Mouse (Mus musculus): ENCODE data around the gene Kansl2. TPM values are rescaled to one million over a fixed set of nuclear protein-coding genes. Genes with fewer than 3 reads are reported as not detected.
"Not testable (repeated sequence)": the region's sequence is repeated elsewhere in the genome, so short reads cannot be mapped to it uniquely, and the experiment has no call there.

Kansl2 gene
- total and polyA plus RNA-seq, 3 experiments, result 59.6 to 125 (median 103) TPM

- no peak overlapping the region for H3K27ac ChIP-seq (ENCODE audit: insufficient read depth, low read depth)
- H3K79me2 ChIP-seq (replicated peaks; ENCODE audit: control insufficient read depth, extremely low read depth, insufficient read depth, poor library complexity, severe bottlenecking), result no peaks in the 10 kb centered on the region
- no peak overlapping the region for H3K9ac ChIP-seq (ENCODE audit: insufficient read depth, low read depth)
- in situ Hi-C loops (cut with MboI; ENCODE audit: low pct_ligation_motif_present, low pct_unique_long_range_greater_than_20kb, low sequenced_read_pairs), result loop anchor here (5.0 kb wide), 1 partner anchor 103 kb away; no protein-coding TSS in a partner anchor
- peak; percentile 64 for DNase-seq (ENCODE audit: extremely low read depth)
- peak; percentile 85 for TF ChIP-seq MAX (IDR thresholded peaks at IDR 0.05; ENCODE audit: low read length)
- no peak for TF ChIP-seq POLR2A (IDR thresholded peaks at IDR 0.05; ENCODE audit: low read depth, low read length)
- 0 out of 2 replicates have a peak, but pooled peaks have one; percentile 30 for TF ChIP-seq EP300 (IDR thresholded peaks at IDR 0.05; ENCODE audit: low read length)
- 0 out of 2 replicates have a peak, but pooled peaks have one; percentile 15 for TF ChIP-seq NRF1 (IDR thresholded peaks at IDR 0.05; ENCODE audit: low read depth, low read length)
- TF ChIP-seq BHLHE40 (IDR thresholded peaks at IDR 0.05; ENCODE audit: low read depth, low read length), result peak; percentile 70
- no peak for TF ChIP-seq JUND (conservative IDR thresholded peaks at IDR 0.05; ENCODE audit: low read depth, low read length)
- peak; percentile 69 for TF ChIP-seq USF1 (IDR thresholded peaks at IDR 0.05; ENCODE audit: low read depth, low read length)
- peak; percentile 26; the same call in 1 of the 2 replicates for TF ChIP-seq MXI1 (IDR thresholded peaks at IDR 0.05; ENCODE audit: low read depth, low read length)
- TF ChIP-seq ETS1 (conservative IDR thresholded peaks at IDR 0.05; ENCODE audit: low read depth, low read length), result 0 out of 2 replicates have a peak, but pooled peaks have one; percentile 12
- peak; percentile 75 for TF ChIP-seq USF2 (conservative IDR thresholded peaks at IDR 0.05; ENCODE audit: low read depth, low read length)
- TF ChIP-seq NELFE (IDR thresholded peaks at IDR 0.05; ENCODE audit: low read depth, low read length), result no peak
- TF ChIP-seq IRF4 (IDR thresholded peaks at IDR 0.05; ENCODE audit: low read depth, low read length), result no peak
- peaks cover 7% of the 10 kb centered on the region for H3K9me3 ChIP-seq (replicated peaks; ENCODE audit: low read length)
- no peak overlapping the region for H3K4me3 ChIP-seq (replicated peaks in 1 of 3; ENCODE audit: low read depth in 2 of 3, low read length in 2 of 3, poor library complexity in 1 of 3)
- H3K27me3 ChIP-seq (replicated peaks), result no peaks in the 10 kb centered on the region
- H3K36me3 ChIP-seq (replicated peaks in 1 of 2; ENCODE audit: control insufficient read depth in 1 of 2, insufficient read depth in 1 of 2, low read length in 1 of 2), result peaks cover 10 to 18% of the 10 kb centered on the region in 2 experiments
- H3K4me1 ChIP-seq (ENCODE audit: control insufficient read depth in 1 of 2, insufficient read depth in 2 of 2), result peaks cover 6 to 53% of the 10 kb centered on the region in 2 experiments; a peak in 2 of 4 replicates
- no peak overlapping the region for H3K4me2 ChIP-seq (ENCODE audit: insufficient read depth, low read depth, poor library complexity, severe bottlenecking)
- dilution Hi-C loops (cut with MboI; ENCODE audit: extremely low pct_ligation_motif_present, extremely low pct_unique_long_range_greater_than_20kb, low sequenced_read_pairs), result no loop called here
Observed at GRCm38 (mm10) chr15:98514146-98514545, 19.9 kb downstream of the Kansl2 start.

- H3K27ac ChIP-seq (ENCODE audit: insufficient read depth, low read depth); dilution Hi-C loops (cut with MboI; ENCODE audit: extremely low pct_ligation_motif_present, extremely low pct_unique_long_range_greater_than_20kb, low sequenced_read_pairs); H3K4me3 ChIP-seq (replicated peaks in 1 of 3; ENCODE audit: low read depth in 2 of 3, low read length in 2 of 3, poor library complexity in 1 of 3); H3K27me3 ChIP-seq (replicated peaks); H3K79me2 ChIP-seq (replicated peaks; ENCODE audit: control insufficient read depth, extremely low read depth, insufficient read depth, poor library complexity, severe bottlenecking); H3K9ac ChIP-seq (ENCODE audit: insufficient read depth, low read depth); H3K9me3 ChIP-seq (replicated peaks; ENCODE audit: low read length): not testable (repeated sequence)
- peaks cover 10 to 18% of the 10 kb centered on the region in 2 experiments for H3K36me3 ChIP-seq (replicated peaks in 1 of 2; ENCODE audit: control insufficient read depth in 1 of 2, insufficient read depth in 1 of 2, low read length in 1 of 2)
- 0 out of 2 replicates have a peak overlapping the region, but pooled peaks have one; percentile 94 for H3K4me2 ChIP-seq (ENCODE audit: insufficient read depth, low read depth, poor library complexity, severe bottlenecking)
- H3K4me1 ChIP-seq (ENCODE audit: control insufficient read depth in 1 of 2, insufficient read depth in 2 of 2), result peaks cover 6 to 53% of the 10 kb centered on the region in 2 experiments; a peak in 2 of 4 replicates
- in situ Hi-C loops (cut with MboI; ENCODE audit: low pct_ligation_motif_present, low pct_unique_long_range_greater_than_20kb, low sequenced_read_pairs), result loop anchor here (5.0 kb wide), 1 partner anchor 104 kb away; no protein-coding TSS in a partner anchor
- DNase-seq (ENCODE audit: extremely low read depth), result peak; percentile 58
Observed at GRCm38 (mm10) chr15:98513676-98514075, 20.4 kb downstream of the Kansl2 start.

GRCm38 (mm10) chr15:98512799-98513321 is 21.2 kb downstream of the Kansl2 start:
- H3K4me1 ChIP-seq (ENCODE audit: control insufficient read depth in 1 of 2, insufficient read depth in 2 of 2), result peaks cover 6 to 48% of the 10 kb centered on the region in 2 experiments; a peak in 2 of 4 replicates
- dilution Hi-C loops (cut with MboI; ENCODE audit: extremely low pct_ligation_motif_present, extremely low pct_unique_long_range_greater_than_20kb, low sequenced_read_pairs) (no loop called here), in situ Hi-C loops (cut with MboI; ENCODE audit: low pct_ligation_motif_present, low pct_unique_long_range_greater_than_20kb, low sequenced_read_pairs) (loop anchor here (5.0 kb wide), 1 partner anchor 104 kb away; no protein-coding TSS in a partner anchor)
- peaks cover 3 to 10% of the 10 kb centered on the region in 2 experiments for H3K36me3 ChIP-seq (replicated peaks in 1 of 2; ENCODE audit: control insufficient read depth in 1 of 2, insufficient read depth in 1 of 2, low read length in 1 of 2)
- H3K27ac ChIP-seq (ENCODE audit: insufficient read depth, low read depth), result peak overlapping the region; percentile 88
- H3K9me3 ChIP-seq (replicated peaks; ENCODE audit: low read length), result peaks cover 7% of the 10 kb centered on the region
- no peaks in the 10 kb centered on the region for H3K27me3 ChIP-seq (replicated peaks)
- no peaks in the 10 kb centered on the region for H3K79me2 ChIP-seq (replicated peaks; ENCODE audit: control insufficient read depth, extremely low read depth, insufficient read depth, poor library complexity, severe bottlenecking)
- no peak overlapping the region for H3K9ac ChIP-seq (ENCODE audit: insufficient read depth, low read depth)
- DNase-seq (ENCODE audit: extremely low read depth), result peak; percentile 78
- peak overlapping the region in 2 of 3 experiments; percentile 21 to 25 for H3K4me3 ChIP-seq (replicated peaks in 1 of 3; ENCODE audit: low read depth in 2 of 3, low read length in 2 of 3, poor library complexity in 1 of 3)
- H3K4me2 ChIP-seq (ENCODE audit: insufficient read depth, low read depth, poor library complexity, severe bottlenecking), result peak overlapping the region; percentile 94
- TF ChIP-seq RCOR1 (conservative IDR thresholded peaks at IDR 0.05; ENCODE audit: low read depth, low read length), result no peak; the same call in 1 of the 2 replicates
- TF ChIP-seq EP300 (IDR thresholded peaks at IDR 0.05; ENCODE audit: low read length), result peak; percentile 86
- no peak for TF ChIP-seq NELFE (IDR thresholded peaks at IDR 0.05; ENCODE audit: low read depth, low read length)
- TF ChIP-seq CHD2 (IDR thresholded peaks at IDR 0.05; ENCODE audit: low read length), result peak; percentile 74; the same call in 1 of the 2 replicates
- TF ChIP-seq SIN3A (IDR thresholded peaks at IDR 0.05; ENCODE audit: low read length), result peak; percentile 80
- no peak for TF ChIP-seq SMC3 (IDR thresholded peaks at IDR 0.05; ENCODE audit: low read depth, low read length)
- 0 out of 2 replicates have a peak, but pooled peaks have one; percentile 26 for TF ChIP-seq ZMIZ1 (IDR thresholded peaks at IDR 0.05; ENCODE audit: low read depth, low read length)
- TF ChIP-seq CTCF (conservative IDR thresholded peaks at IDR 0.05 in 1 of 2, IDR thresholded peaks at IDR 0.05 in 1 of 2; ENCODE audit: low read depth in 2 of 2, low read length in 2 of 2), result no peak
- TF ChIP-seq UBTF (IDR thresholded peaks at IDR 0.05; ENCODE audit: low read depth, low read length), result no peak
- TF ChIP-seq MXI1 (IDR thresholded peaks at IDR 0.05; ENCODE audit: low read depth, low read length), result no peak; the same call in 1 of the 2 replicates
- peak; percentile 91 for TF ChIP-seq IRF4 (IDR thresholded peaks at IDR 0.05; ENCODE audit: low read depth, low read length)
- peak; percentile 76 for TF ChIP-seq TCF12 (IDR thresholded peaks at IDR 0.05; ENCODE audit: low read depth, low read length)
- no peak for TF ChIP-seq ZC3H11A (IDR thresholded peaks at IDR 0.05; ENCODE audit: low read depth, low read length)
- TF ChIP-seq MYC (IDR thresholded peaks at IDR 0.05; ENCODE audit: low read depth, low read length), result no peak; the same call in 1 of the 2 replicates
- TF ChIP-seq POLR2A (IDR thresholded peaks at IDR 0.05; ENCODE audit: low read depth, low read length), result peak; percentile 44
- 0 out of 2 replicates have a peak, but pooled peaks have one; percentile 43 for TF ChIP-seq TBP (conservative IDR thresholded peaks at IDR 0.05; ENCODE audit: low read depth, low read length)
- no peak for TF ChIP-seq E2F4 (IDR thresholded peaks at IDR 0.05; ENCODE audit: insufficient replicate concordance, low read depth, low read length)
